Mouse (Mus musculus) embryo, embryonic 11.5 days (tissue): ENCODE measurements around the gene Trim7.
"Not testable (repeated sequence)": the region's sequence is repeated elsewhere in the genome, so short reads cannot be mapped to it uniquely, and the experiment has no call there.

Experiments
- DNase-seq: peaks from one replicate; pipeline ENCODE4 v3.0.0-alpha.2; 2012; ENCODE audit warnings: low read depth, low spot score

The Trim7 gene

DNA sequence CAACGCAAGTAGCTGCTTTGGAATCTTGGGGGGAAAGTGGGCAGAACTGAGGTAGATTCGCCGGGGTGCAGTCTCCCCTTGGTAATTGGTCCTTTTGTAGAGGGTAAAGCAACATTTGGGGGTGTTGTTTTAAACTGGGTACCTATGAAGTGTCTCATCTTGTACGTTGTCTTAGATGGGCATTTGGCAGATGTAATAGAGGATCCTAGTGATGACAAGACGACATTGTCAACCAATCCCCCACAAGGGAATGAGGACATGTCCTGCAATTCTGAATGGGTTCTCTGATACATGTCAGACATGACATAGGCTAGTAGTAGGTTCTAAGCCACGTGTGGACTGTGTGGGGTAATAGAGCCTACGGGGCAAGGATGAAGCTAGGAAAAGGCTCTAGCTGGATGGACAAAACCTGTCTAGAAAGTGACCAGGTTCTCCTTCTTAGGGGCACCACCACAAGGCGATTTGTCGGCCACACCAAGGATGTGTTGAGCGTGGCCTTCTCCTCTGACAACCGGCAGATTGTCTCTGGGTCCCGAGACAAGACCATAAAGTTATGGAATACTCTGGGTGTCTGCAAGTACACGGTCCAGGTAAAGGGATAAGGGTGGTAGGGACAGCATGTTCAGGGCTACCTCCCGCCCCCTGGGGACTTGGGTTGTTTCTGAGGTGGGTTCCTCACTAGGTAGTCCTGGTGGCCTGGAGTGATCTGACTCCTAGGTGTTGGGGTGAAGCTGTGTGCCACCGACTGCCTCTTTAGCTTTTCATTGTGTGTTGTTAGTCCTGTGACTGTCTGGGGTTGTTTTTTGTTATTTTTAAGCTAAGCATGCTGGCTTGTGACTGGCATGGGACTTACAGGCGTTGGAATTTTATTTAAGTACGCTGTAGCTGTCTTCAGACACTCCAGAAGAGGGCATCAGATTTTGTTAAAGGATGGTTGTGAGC, 23.8 kb upstream of the Trim7 start:
- no peak for DNase-seq

- no peak for DNase-seq
Observed at GRCm38 (mm10) chr11:48803988-48804387, 22.0 kb upstream of the Trim7 start.

DNA sequence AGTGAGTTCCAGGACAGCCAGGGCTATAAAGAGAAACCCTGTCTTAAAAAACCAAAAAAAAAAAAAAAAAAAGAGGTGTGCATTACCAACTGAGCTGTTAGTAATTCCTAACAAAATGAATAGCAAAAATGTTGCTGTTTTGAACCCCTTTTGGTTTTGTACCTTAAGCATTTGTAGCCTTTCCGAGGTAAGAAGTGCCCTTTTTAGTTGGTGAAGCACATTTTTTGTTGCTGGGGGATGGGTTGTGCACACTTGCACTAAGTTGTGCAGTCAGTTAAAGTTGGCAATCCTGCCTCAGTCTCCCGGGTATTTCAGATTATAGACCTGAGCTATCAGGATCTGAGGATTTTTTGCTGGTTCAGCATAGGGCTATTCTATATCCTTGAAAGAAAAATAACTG, 21.0 kb upstream of the Trim7 start:
- DNase-seq = no peak

DNA sequence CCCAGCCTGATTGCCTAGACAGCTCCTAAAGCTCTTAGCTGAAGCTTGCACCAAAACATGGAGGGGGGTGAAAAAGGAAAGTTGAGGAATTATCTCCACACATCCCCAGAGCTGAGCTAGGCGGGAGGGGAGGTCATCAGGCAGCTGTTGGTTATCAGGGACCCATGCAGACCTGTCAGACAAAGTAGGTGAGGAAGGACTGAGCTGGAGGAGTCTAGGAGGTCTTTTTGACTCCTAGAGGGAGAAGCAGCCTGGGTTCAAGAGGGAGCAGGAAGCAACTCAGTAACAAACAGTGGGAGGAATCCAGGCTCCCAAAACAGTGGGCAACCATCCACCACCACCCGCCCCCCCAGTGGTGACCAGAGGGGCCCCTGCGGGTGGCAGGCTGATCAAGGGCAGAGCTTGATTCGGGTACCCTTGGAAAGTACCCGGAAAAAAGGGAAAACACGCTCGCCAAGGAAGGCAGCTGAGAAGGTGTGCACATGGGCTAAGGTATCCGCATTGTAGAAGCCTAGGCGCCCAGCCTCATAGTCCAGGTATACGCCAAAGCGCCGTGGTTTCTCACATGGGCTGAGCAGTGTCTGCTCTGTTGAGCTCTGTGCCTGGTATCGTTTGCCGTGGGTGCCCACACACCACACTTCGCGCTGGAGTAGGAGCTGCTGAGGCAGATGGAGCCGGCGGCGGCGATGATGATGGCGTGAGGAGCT, 18.9 kb upstream of the Trim7 start:
- DNase-seq = no peak

- no peak for DNase-seq
Observed at GRCm38 (mm10) chr11:48807563-48808303, 18.2 kb upstream of the Trim7 start.

- no peak for DNase-seq
Observed at GRCm38 (mm10) chr11:48808304-48808646, 17.7 kb upstream of the Trim7 start.

DNA sequence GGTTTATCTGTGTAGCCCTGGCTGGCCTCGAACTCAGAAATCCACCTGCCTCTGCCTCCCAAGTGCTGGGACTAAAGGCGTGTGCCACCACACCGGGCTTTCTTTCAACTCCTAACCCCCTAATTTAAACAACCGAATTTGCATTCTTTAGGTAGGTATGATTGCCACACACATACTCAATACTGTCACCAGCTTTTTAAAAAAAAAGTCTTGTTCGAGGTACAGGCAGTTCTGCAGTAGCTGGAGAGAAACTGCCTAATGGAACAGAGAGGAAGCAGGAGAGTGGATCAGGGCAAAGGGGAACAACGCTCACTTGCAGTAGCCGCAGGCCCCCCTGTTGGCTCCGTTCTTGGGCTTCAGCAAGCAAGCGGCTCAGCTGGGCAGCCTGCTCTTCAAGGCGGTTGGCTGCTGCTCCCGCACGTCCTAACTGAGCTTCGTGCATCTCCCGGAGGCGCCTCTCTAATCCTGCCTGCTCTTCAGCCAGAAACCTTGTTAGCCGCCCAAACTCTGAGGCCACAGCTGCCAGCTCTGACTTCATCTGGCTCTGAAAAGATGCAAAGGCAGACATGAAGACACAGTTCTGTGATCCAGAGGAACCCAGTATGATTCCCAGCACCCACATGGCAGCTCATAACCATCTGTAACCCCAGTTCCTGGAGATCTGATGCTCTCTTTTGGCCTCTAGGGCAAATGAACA, 17.1 kb upstream of the Trim7 start:
- no peak for DNase-seq

GRCm38 (mm10) chr11:48809434-48809830, 16.5 kb upstream of the Trim7 start:
- no peak for DNase-seq

GRCm38 (mm10) chr11:48810142-48810541, 15.8 kb upstream of the Trim7 start:
- no peak for DNase-seq

GRCm38 (mm10) chr11:48813782-48814181, 12.2 kb upstream of the Trim7 start:
- DNase-seq = no peak

GRCm38 (mm10) chr11:48815851-48816250, 10.1 kb upstream of the Trim7 start:
- DNase-seq = no peak

GRCm38 (mm10) chr11:48816281-48816781, 9.6 kb upstream of the Trim7 start:
- DNase-seq = no peak

GRCm38 (mm10) chr11:48816800-48817665, 8.9 kb upstream of the Trim7 start, which contains the start of gene Trim41:
Trim41 (minus strand) TSS chr11:48817353.
- DNase-seq = peak; percentile 98

DNA sequence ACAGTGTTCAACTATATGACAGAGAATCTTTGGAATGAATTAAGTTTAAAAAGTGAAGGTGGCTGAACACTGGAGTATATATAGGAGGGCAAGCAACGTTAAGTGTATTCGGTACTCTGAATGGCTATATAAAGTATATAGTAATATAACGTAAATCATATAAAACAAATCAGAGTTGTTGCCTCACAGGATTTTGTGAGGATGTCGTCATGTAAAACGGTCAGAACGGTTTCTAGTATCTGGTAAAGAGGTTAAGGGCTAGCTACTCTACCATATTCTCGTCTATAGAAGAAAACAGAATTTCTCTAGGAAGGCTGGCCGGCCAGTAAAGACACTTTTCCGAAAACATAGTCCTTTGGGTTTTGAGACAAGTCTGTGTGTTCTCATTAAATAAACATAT, 8.1 kb upstream of the Trim7 start:
- DNase-seq = no peak

- DNase-seq = peak; percentile 89
Observed at GRCm38 (mm10) chr11:48818346-48818745, 7.6 kb upstream of the Trim7 start.

- no peak for DNase-seq
Observed at GRCm38 (mm10) chr11:48819614-48820307, 6.2 kb upstream of the Trim7 start.

DNA sequence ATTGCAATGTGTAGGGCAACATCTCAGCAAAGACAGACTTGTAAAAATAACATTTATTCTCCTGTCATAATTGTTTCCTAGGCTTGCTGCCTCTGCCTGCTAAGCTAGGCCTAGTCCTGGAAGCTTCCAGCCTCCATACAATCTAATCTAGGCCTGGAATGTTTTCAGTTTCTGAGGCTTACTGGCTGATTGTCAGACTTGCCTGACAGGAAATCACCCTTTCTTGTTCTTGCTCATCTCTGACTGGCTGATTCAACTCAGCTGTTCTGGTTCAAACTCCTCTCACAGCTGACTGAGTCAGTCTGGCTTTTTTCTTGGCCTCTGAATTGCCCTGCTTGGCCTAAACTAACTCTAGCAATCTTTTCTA, 5.6 kb upstream of the Trim7 start:
- DNase-seq = no peak

DNA sequence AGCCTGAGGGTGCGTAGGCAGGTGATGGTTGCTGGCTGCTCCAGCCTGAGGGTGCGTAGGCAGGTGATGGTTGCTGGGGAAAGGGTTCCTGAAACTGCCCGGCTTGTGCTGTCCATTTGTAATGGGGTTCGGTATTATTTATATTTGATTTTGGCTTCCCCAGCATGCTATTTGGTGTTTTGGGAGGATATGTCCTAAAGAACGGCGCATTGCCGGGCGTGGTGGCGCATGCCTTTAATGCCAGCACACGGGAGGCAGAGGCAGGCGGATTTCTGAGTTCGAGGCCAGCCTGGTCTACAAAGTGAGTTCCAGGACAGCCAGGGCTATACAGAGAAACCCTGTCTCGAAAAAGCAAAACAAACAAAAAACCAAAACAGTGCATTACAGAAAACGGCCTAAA, 4.6 kb upstream of the Trim7 start:
- not testable (repeated sequence) for DNase-seq

DNA sequence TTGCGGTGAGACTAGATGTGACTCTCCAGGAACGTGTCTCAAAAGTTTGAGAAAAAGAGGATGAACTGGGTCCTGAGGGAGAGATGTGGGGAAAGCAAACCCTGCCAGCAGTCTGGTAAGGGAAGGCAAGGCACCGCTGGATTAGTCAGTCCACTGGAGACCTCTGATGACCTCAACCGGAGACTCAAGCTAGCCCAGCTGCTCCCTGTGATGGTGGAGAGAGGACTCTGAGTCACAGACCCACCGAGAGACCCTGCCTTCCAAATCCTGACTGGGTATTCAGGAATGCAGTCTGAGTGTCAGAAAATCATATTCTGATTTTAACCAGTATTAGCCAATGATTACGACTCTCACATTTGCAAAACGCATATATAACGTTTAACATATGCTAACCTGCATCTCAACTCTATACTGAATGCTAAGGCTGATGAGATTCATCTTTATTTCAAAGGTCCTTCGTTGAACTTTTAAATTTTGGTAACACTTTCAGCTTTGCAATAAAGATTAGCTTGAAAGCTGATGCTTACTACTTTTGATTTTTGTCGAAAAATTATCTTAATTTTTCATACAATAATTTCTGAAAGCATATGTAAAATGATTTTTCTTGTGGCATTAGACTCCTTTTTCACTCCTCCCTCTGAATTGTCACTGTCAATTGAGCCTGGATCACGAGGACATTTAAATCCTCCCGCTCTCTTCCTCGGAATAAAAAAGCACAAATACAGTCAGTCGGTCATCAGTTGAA, 3.0 kb upstream of the Trim7 start:
- DNase-seq = no peak
